Mouse (Mus musculus): ENCODE data around the gene Clcn1.

Gene Clcn1

GRCm38 (mm10) chr6:42309816-42310378, 23.4 kb downstream of the Clcn1 start:
- no peak for DNase-seq (ENCODE audit: low spot score in 2 of 2)

- no peak for DNase-seq (ENCODE audit: low spot score in 2 of 2)
Measured at GRCm38 (mm10) chr6:42310427-42311053, 24.1 kb downstream of the Clcn1 start.

- no peak for DNase-seq (ENCODE audit: low spot score in 2 of 2)
Measured at GRCm38 (mm10) chr6:42318293-42318692, 31.8 kb downstream of the Clcn1 start.

GRCm38 (mm10) chr6:42323371-42324066, 37.0 kb downstream of the Clcn1 start:
- no peak for DNase-seq (ENCODE audit: low spot score in 2 of 2)

- peak in 1 of 2 experiments; percentile 11 for DNase-seq (ENCODE audit: low spot score in 2 of 2)
Measured at GRCm38 (mm10) chr6:42324067-42324481, 37.6 kb downstream of the Clcn1 start.

- DNase-seq (ENCODE audit: low spot score in 2 of 2): peak; percentile 26 to 27
Measured at GRCm38 (mm10) chr6:42324482-42325267, 38.2 kb downstream of the Clcn1 start, which contains the start of gene Fam131b. TSS of gene Fam131b (minus strand) at chr6:42324643.

- DNase-seq (ENCODE audit: low spot score in 2 of 2): peak; percentile 55 to 79
Measured at GRCm38 (mm10) chr6:42325268-42325609, 38.8 kb downstream of the Clcn1 start.

GRCm38 (mm10) chr6:42326509-42326908, 40.0 kb downstream of the Clcn1 start:
- DNase-seq (ENCODE audit: low spot score in 2 of 2): no peak

GRCm38 (mm10) chr6:42328757-42329156, 42.3 kb downstream of the Clcn1 start:
- no peak for DNase-seq (ENCODE audit: low spot score in 2 of 2)

GRCm38 (mm10) chr6:42330216-42330615, 43.7 kb downstream of the Clcn1 start:
- DNase-seq (ENCODE audit: low spot score in 2 of 2): no peak

- no peak for DNase-seq (ENCODE audit: low spot score in 2 of 2)
Measured at GRCm38 (mm10) chr6:42330946-42331345, 44.5 kb downstream of the Clcn1 start.

- no peak for DNase-seq (ENCODE audit: low spot score in 2 of 2)
Measured at GRCm38 (mm10) chr6:42339189-42339588, 52.7 kb downstream of the Clcn1 start.

- no peak for DNase-seq (ENCODE audit: low spot score in 2 of 2)
Measured at GRCm38 (mm10) chr6:42339981-42340380, 53.5 kb downstream of the Clcn1 start.

GRCm38 (mm10) chr6:42342171-42342570, 55.7 kb downstream of the Clcn1 start:
- no peak for DNase-seq (ENCODE audit: low spot score in 2 of 2)

- DNase-seq (ENCODE audit: low spot score in 2 of 2): no peak
Measured at GRCm38 (mm10) chr6:42343361-42344120, 57.1 kb downstream of the Clcn1 start.

GRCm38 (mm10) chr6:42344255-42344654, 57.8 kb downstream of the Clcn1 start:
- no peak for DNase-seq (ENCODE audit: low spot score in 2 of 2)

- DNase-seq (ENCODE audit: low spot score in 2 of 2): no peak
Measured at GRCm38 (mm10) chr6:42348281-42349005, 62.0 kb downstream of the Clcn1 start.

GRCm38 (mm10) chr6:42349006-42349425, 62.5 kb downstream of the Clcn1 start:
- DNase-seq (ENCODE audit: low spot score in 2 of 2): peak; percentile 83 to 88

GRCm38 (mm10) chr6:42349426-42350020, 63.0 kb downstream of the Clcn1 start, which contains the start of gene Zyx:
TSS of gene Zyx (plus strand) at chr6:42349630.
- DNase-seq (ENCODE audit: low spot score in 2 of 2): peak; percentile 96 to 98
